Mouse (Mus musculus): Measurements from ENCODE around the gene Axl.
A peak's percentile ranks its signal among the peaks of the same experiment; 100 is the strongest.
"Not testable (repeated sequence)": the region's sequence is repeated elsewhere in the genome, so short reads cannot be mapped to it uniquely, and the experiment has no call there.

The Axl gene

DNA sequence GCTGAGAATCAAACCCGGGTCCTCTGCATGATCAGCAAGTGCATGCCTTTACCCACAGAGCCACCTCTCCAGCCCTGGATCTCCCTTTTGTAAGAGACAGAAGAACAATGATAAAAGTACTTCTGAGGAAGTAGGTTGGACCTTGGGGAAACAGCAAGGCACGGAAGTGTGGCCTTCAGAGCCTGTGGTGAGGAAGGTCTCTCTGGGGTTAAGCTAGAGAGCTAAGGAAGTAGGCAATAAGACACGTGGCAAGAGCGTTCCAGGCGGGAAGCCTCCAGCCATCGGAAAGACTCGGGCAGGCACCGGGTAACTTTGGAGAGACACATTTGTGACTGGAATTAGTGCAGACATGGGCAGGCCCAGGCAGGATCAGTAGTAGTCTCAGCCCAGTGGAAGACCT lies 6.3 kb upstream of the Axl start:
- DNase-seq (ENCODE audit: extremely low spot score, low spot score), result no peak

DNA sequence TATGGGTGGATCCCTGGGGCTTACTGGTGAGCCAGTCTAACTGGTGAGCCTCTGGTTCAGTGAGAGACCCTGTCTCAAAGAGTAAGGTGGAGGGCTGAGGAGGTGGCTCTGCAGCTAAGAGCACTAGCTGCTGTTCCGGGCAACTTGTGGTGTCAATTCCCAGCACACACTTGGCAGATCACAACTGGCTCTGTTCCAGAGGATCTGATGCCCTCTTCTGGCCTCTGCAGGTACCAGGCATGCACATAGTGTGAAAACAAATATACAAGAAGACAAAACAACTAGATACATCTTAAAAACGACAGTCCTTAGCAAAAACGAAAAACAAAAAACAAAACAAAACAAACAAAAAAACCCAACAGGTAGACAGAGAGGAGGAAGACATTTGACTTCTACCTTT lies 5.2 kb upstream of the Axl start:
- DNase-seq (ENCODE audit: extremely low spot score, low spot score), result no peak

DNA sequence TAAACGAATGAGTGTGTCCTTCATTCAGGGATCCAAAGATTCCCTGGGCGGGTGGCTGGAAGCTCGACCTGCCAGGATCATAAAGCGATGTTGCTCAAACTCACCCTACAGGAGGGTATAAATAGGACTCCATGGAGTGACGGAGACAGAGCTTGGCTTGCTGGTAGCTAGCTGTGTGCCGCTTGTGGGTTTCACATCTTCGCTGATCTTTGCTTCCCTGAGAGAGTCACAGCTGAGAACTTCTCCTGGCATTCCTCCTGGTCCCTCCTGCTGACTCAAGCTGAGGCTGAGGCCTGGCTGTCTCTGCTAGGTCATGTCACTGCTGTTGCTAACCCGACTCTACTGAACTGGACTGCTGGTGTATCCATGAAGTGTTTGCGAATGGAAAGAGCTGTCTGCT lies 4.5 kb upstream of the Axl start:
- DNase-seq (ENCODE audit: extremely low spot score, low spot score), result not testable (repeated sequence)

- no peak for DNase-seq (ENCODE audit: extremely low spot score, low spot score)
Observed at GRCm38 (mm10) chr7:25790615-25791014, 2.1 kb upstream of the Axl start.

DNA sequence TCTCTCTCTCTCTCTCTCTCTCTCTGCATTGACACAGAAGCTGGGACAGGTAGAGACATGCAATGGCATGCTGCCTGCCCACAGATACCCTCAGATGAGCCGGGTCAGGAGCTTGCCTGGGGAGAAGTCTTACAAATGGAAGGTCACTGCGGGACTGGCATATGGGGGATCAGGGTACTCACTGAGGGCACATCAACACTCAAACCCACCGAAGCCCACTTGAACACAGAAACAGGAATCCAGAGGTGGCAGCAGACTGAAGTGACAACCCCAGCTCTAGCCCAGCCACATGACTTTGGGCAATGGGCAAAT lies 580 bp upstream of the Axl start:
- peak; percentile 26 for DNase-seq (ENCODE audit: extremely low spot score, low spot score)

DNA sequence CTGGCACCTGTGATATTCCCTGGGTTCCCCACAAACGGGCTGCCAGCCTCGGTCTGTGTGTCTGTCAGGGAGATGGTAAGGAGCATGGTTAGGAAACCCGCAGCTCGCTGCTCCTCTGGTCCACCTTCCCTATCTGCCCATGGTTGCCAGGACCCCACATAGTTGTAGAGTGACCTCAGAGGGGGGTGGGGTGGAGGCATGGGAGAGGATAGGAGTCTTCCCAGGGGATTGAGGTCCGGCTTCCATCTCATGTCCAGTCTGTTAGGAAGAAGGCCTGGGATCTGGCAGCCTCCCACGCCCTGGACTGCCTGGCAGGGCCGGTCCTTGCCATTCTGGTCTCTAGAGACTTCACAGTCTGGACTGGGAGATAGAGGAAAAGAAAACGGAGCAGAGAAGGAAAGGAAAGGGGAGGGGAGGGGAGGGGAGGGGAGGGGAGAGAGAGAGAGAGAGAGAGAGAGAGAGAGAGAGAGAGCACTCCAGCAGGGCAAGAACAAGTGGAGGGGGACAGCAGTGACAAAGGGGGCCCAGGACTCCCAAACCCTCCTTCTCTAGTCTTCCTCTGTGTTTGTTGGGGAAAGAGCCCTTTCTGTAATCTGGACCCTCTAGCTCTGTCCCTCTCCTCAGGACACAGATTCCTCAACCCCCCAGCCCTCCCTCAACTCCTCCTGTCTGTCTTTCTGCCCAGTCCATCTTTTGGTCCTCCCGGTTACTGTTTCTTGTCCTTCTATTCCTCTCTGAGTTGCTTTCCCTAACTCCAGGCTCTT lies 867 bp downstream of the Axl start:
- peak; percentile 29 for DNase-seq (ENCODE audit: extremely low spot score, low spot score)

DNA sequence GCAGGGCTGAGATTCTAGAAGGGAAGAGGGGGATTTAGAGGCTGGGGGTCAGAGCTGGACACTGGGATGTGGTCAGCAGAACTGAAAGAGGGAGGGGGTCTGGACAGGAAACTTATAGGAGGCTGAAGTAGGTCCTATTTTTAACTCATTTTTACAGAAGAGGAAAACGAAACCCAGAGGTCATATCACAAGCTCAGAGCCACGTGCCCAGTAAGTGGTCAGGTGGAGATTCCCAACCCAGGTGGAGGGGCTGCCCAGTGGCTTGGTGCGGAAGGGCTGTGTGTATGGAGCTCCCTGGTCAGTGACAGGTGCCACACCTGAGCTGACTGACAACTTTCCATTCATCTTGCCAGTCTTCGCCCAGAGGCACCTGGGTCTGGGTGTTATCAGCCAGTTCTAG lies 1.5 kb downstream of the Axl start:
- no peak for DNase-seq (ENCODE audit: extremely low spot score, low spot score)

- no peak for DNase-seq (ENCODE audit: extremely low spot score, low spot score)
Observed at GRCm38 (mm10) chr7:25785752-25786151, 2.8 kb downstream of the Axl start.

DNA sequence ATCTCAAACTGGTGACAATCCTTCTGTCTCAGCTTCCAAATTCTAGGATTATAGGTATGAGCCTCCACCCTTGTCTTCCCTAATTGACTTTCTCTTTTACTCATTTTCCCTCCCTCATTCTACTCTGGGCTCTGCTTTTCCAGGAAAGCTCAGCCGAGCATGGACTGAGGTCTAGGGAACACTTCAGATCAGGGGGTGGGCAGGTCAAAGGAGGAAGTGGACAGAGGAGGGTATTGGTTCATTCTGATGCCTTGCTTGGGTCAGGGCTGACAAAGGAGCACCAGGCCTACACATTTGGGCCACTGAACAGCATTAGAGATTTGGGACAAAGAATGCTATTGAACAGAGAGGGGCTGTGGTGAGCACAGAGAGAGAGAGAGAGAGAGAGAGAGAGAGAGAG lies 3.7 kb downstream of the Axl start:
- no peak for DNase-seq (ENCODE audit: extremely low spot score, low spot score)

DNA sequence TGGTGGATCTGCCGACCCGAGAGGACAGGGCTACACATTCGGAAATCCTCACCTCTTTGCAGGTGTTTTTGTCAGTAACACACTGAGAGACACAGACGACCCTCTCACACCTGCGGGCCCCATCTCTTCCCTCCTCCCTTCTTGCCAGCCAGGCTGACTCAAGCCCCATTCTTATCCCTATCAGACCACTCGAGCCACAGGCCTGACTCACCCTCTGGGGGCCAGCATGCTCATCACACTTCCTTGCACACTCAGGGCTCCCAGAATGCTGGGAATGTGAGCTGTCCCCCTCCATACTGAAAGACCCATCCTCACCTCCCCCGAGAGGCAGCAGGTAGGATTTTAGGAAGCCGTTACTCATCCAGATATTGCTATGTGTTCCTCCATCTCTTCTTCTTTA lies 4.8 kb downstream of the Axl start:
- DNase-seq (ENCODE audit: extremely low spot score, low spot score), result no peak

GRCm38 (mm10) chr7:25782744-25783143 lies 5.8 kb downstream of the Axl start:
- no peak for DNase-seq (ENCODE audit: extremely low spot score, low spot score)

GRCm38 (mm10) chr7:25781937-25782610 lies 6.4 kb downstream of the Axl start:
- peak; percentile 51 for DNase-seq (ENCODE audit: extremely low spot score, low spot score)

DNA sequence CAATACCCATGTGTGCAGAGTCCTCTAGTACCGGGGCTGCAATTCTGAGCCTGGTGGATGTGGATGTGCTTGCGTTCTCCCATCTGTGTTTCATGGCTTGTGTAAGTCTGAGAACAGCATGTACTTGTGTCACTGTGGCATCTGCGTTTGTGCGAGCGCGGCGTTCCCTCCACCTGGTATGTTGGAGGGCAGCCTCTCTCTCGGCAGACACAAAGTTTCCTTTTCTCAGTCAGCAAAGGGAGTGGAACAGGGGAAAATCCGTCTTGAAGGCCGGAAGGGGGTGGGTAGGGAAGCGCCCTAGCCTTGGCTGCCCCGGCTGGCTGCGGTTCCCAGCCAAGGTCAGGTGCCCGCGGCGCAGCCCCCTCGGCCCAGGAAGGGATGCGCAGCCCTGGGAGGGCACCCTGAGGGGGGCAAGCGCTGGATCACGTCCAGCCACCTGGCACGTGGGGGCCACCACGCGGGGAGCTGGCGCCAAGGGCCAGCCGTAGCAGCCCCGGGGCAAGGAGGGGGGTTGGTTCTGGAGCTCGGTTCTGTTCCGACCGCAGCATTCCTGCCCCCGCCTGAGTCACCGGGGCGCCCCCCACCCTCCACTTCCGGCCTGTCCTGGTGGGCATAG lies 7.1 kb downstream of the Axl start:
- peak; percentile 51 for DNase-seq (ENCODE audit: extremely low spot score, low spot score)

GRCm38 (mm10) chr7:25780753-25781152 lies 7.8 kb downstream of the Axl start:
- DNase-seq (ENCODE audit: extremely low spot score, low spot score), result no peak

DNA sequence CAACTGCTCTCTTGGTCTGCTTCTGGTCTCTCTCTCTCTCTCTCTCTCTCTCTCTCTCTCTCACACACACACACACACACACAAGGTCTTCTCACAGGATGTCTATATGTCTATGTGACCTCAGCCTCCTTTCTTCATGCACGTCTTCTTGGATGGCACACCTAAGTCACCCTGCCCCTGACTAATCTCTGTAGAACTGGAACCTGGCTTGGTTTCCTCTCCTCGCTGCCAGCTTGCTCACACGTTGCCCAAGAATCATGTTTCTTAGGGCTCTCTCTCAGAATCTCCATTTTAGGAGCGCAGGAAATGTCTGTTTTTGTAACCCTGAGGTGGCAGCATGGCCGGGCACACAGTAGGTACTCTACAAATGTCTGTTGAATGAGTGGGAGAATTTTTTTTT lies 8.5 kb downstream of the Axl start:
- DNase-seq (ENCODE audit: extremely low spot score, low spot score), result no peak

DNA sequence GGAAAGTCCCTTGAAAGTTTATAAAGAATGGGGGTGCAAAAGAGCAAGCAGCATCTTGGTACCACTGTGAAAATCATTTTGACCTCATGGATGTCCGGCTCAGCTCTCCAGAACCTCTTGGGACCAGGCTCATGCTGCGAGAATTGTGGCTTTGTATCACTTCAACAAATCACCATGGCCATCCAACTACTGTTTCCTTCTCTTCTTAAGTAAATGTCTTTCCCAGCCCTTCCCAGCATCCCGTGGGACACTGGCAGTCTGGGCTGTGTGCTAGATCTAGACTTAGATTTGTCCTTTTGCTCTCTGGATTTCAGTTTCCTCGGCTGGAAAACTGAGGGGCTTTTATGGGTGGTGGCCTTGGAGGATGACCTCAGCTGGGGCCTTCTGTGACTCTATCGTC lies 20.3 kb downstream of the Axl start:
- DNase-seq (ENCODE audit: extremely low spot score, low spot score), result no peak

GRCm38 (mm10) chr7:25766108-25766507 lies 22.4 kb downstream of the Axl start:
- no peak for DNase-seq (ENCODE audit: extremely low spot score, low spot score)

DNA sequence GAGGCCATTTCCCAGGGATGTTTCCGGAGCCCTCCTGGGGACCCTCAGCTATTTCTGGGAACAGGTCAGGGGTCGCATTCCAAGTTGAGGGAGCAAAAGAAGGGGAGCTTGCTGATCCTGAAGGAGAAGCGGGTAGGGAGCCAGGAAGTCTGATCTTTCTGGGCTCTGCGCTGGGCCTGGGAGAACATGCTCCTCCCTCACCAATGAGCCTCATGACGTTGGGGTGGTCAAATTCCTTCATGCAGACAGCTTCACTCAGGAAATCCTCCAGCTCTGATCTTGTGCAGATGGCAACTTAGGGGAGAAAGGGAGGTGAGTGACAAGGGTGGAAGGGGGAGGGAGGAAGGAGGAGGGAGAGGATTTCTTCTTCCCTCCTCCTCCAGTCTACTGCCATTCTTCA lies 24.3 kb downstream of the Axl start:
- DNase-seq (ENCODE audit: extremely low spot score, low spot score), result no peak

- no peak for DNase-seq (ENCODE audit: extremely low spot score, low spot score)
Observed at GRCm38 (mm10) chr7:25763678-25764077, 24.8 kb downstream of the Axl start.

GRCm38 (mm10) chr7:25761354-25761753 lies 27.2 kb downstream of the Axl start:
- DNase-seq (ENCODE audit: extremely low spot score, low spot score), result no peak

DNA sequence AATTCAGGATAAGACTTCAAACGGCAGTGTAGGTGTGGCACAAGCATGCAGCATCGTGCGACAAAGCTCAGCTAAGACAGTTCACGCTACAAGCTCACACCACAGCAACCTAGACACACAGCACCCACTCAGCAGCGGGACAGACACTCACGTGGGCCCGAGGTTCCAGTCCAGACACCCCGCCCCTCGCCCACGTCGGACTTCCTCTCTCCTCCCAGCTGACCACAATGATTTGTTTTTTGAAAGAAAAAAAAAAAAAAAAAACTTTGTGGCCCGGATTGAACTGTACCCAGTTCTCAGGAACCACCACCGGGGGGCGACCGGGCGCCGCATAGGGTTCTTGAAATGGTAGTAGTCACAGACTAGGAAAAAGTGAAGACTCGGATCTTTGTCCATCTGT lies 32.5 kb downstream of the Axl start:
- peak; percentile 88 for DNase-seq (ENCODE audit: extremely low spot score, low spot score)

DNA sequence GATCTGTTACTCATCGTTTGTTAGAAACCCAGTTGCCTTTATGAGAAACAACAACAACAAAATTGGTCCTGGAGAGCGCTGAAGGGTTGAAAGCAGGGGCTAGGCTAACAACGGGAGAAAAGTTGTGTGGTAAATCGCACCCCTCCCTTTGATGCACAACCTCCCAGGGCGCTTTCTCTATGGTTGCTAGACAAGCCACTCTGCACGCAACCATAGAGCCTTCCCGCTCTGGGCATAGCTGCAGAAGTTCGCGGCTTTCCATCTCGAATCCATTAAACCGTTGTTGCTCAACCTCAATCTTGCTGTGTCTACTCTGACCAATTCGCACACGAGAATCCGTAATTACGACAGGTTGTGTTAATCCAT lies 33.1 kb downstream of the Axl start:
- peak; percentile 76 for DNase-seq (ENCODE audit: extremely low spot score, low spot score)

Measured in neural tube, embryonic 10.5 days (tissue).